Mouse (Mus musculus) embryonic fibroblast, embryonic 13.5 days (primary cell): ENCODE measurements at regions not wholly inside any gene's neighbourhood (a gene's known extent, or its start where the extent isn't known, plus 50 kb on each side); places are given as distances from the start of the nearest gene placed in this dataset.

Experiments
- CTCF ChIP-seq: IDR thresholded peaks from 2 replicates; pipeline ENCODE4 v1.5.1; 2011; ENCODE audit warnings: mild to moderate bottlenecking, control low read depth, low read length, moderate library complexity, borderline replicate concordance; ENCODE audit not compliant: insufficient read depth
- POLR2A ChIP-seq: IDR thresholded peaks from 2 replicates; pipeline ENCODE4 v1.6.1; 2011; ENCODE audit warnings: low read depth, mild to moderate bottlenecking, control low read depth, low read length, moderate library complexity

DNA sequence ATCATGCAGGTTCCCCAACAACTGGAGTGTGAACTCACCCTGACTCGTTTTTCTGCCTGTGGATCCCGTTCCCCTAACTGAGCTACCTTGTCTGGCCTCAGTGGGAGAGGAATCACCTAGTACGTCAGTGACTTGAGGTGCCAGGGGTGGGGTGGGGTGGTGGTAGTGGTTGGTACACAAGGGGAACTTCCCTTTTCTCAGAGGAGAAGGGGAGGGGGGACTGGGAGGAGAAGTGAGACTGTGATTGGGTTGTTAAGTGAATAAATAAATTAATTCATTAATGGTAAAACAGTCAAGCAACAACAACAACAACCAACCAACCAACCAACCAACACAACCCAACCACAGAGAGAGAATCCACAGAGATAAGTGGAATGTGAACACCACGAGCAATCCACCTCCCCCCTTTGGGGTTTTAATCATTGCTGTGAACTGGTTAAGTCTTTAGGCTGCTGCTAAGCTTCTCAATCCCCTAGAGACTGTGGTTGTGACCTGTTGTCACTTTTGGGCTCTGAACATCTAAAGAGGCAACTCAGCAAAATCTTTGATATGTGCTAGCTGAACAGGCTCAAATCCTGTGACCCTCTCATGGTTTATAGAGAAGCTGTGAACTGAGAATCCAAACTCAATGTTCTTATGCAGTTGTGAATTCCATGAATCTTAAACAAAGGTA is 111.0 kb upstream of the Fbxo11 start:
- TF ChIP-seq CTCF = no peak
- no peak for TF ChIP-seq POLR2A
